Mouse (Mus musculus): ENCODE measurements around the gene Klhl11. TPM values are rescaled to one million over a fixed set of nuclear protein-coding genes. Genes with fewer than 3 reads are reported as not detected.

Klhl11 gene
- total and polyA plus RNA-seq, 3 experiments, result 11.5 to 34.7 TPM; not detected in 1

DNA sequence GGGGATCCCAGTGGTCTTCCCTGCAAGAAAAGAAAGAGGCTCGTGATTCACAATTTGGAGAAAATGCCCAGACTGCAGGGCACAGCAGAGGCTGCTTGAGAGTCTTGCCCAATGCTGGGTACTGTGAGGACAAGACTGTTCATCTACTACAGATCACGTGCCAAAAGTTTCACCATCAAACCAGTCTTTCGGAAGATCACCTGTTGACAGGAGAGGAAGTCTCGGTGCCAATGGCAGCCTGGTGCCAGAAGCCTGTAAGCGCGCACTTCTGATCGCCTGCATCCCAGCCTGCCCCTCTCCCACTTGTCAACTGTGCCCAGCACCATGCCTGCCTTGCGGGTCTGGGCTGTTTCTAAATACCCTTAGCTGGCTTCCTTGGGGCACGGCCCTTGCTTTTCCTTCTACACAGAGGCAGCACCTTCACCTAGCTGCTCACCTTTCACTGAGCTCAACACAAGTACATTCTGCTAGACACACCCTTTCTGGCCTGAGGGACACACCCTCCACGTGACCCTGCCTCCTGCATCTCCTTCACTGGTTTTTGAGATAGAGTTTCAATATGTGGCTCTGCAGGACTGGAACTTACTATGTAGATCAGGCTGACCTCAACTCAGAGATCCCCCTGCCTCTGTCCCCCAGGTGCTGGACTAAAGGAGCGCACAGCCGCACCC, 32.6 kb upstream of the Klhl11 start:
- peaks cover 0 to 34% of the 10 kb centered on the region in 2 experiments; a peak in 2 of 4 replicates for H3K36me3 ChIP-seq (ENCODE audit: control insufficient read depth in 1 of 2, insufficient read depth in 2 of 2, low read length in 2 of 2)
- H3K4me3 ChIP-seq (ENCODE audit: control insufficient read depth in 1 of 2, insufficient read depth in 1 of 2, low read depth in 2 of 2, low read length in 2 of 2), result no peak overlapping the region
- no peaks in the 10 kb centered on the region for H3K79me2 ChIP-seq (ENCODE audit: control insufficient read depth, insufficient read depth, low read length, poor library complexity)
- no peaks in the 10 kb centered on the region for H3K9me3 ChIP-seq (replicated peaks; ENCODE audit: insufficient read depth, low read length)
- no peak for DNase-seq (ENCODE audit: low read depth, low spot score)
- no peaks in the 10 kb centered on the region for H3K4me1 ChIP-seq (ENCODE audit: control insufficient read depth in 1 of 2, insufficient read depth in 2 of 2, low read length in 2 of 2)
- no peak overlapping the region for H3K9ac ChIP-seq (ENCODE audit: control insufficient read depth, low read depth, low read length, poor library complexity, severe bottlenecking)
- TF ChIP-seq MAX (IDR thresholded peaks at IDR 0.05; ENCODE audit: low read length) (no peak), HCFC1 (IDR thresholded peaks at IDR 0.05; ENCODE audit: low read depth, low read length) (no peak), UBTF (IDR thresholded peaks at IDR 0.05; ENCODE audit: borderline replicate concordance, insufficient read depth, low read depth, low read length) (no peak), MYB (IDR thresholded peaks at IDR 0.05; ENCODE audit: low read depth, low read length) (no peak), TBP (IDR thresholded peaks at IDR 0.05; ENCODE audit: low read depth, low read length) (no peak), TCF12 (IDR thresholded peaks at IDR 0.05; ENCODE audit: low read depth, low read length) (no peak), ZKSCAN1 (IDR thresholded peaks at IDR 0.05; ENCODE audit: low read depth, low read length) (no peak), KAT2A (conservative IDR thresholded peaks at IDR 0.05; ENCODE audit: low read depth, low read length) (no peak), GABPA (IDR thresholded peaks at IDR 0.05; ENCODE audit: low read depth, low read length) (no peak), USF2 (IDR thresholded peaks at IDR 0.05; ENCODE audit: borderline replicate concordance in 1 of 2, insufficient read depth in 1 of 2, low read depth in 1 of 2, low read length in 2 of 2) (no peak), CHD2 (IDR thresholded peaks at IDR 0.05; ENCODE audit: low read length) (no peak), NRF1 (IDR thresholded peaks at IDR 0.05; ENCODE audit: insufficient read depth, low read depth, low read length, poor library complexity, severe bottlenecking) (no peak), BHLHE40 (IDR thresholded peaks at IDR 0.05; ENCODE audit: borderline replicate concordance, low read depth, low read length) (no peak), MXI1 (IDR thresholded peaks at IDR 0.05; ENCODE audit: low read depth, low read length) (no peak), MAZ (IDR thresholded peaks at IDR 0.05; ENCODE audit: low read depth, low read length) (no peak)
- no peaks in the 10 kb centered on the region for H3K27me3 ChIP-seq (ENCODE audit: control insufficient read depth in 1 of 2, insufficient read depth in 2 of 2, low read length in 2 of 2)
- H3K27ac ChIP-seq (ENCODE audit: control insufficient read depth, low read depth, low read length), result no peak overlapping the region

- no peaks in the 10 kb centered on the region for H3K4me1 ChIP-seq (ENCODE audit: control insufficient read depth in 1 of 2, insufficient read depth in 2 of 2, low read length in 2 of 2)
- TF ChIP-seq E2F4 (IDR thresholded peaks at IDR 0.05; ENCODE audit: borderline replicate concordance, low read depth, low read length) (no peak), KAT2A (conservative IDR thresholded peaks at IDR 0.05; ENCODE audit: low read depth, low read length) (no peak), UBTF (IDR thresholded peaks at IDR 0.05; ENCODE audit: borderline replicate concordance, insufficient read depth, low read depth, low read length) (no peak), ZMIZ1 (IDR thresholded peaks at IDR 0.05; ENCODE audit: low read depth, low read length) (no peak), TAL1 (IDR thresholded peaks at IDR 0.05; ENCODE audit: low read length) (no peak), ZKSCAN1 (IDR thresholded peaks at IDR 0.05; ENCODE audit: low read depth, low read length) (no peak), TBP (IDR thresholded peaks at IDR 0.05; ENCODE audit: low read depth, low read length) (no peak), POLR2AphosphoS5 (IDR thresholded peaks at IDR 0.05; ENCODE audit: borderline replicate concordance, low read depth, low read length) (no peak), JUND (IDR thresholded peaks at IDR 0.05; ENCODE audit: low read depth, low read length) (no peak), NELFE (IDR thresholded peaks at IDR 0.05; ENCODE audit: low read depth, low read length) (no peak), USF1 (IDR thresholded peaks at IDR 0.05; ENCODE audit: low read depth, low read length) (no peak), EP300 (IDR thresholded peaks at IDR 0.05; ENCODE audit: low read depth in 1 of 2, low read length in 2 of 2) (no peak)
- peaks cover 0 to 36% of the 10 kb centered on the region in 2 experiments; a peak in 2 of 4 replicates for H3K36me3 ChIP-seq (ENCODE audit: control insufficient read depth in 1 of 2, insufficient read depth in 2 of 2, low read length in 2 of 2)
- no peaks in the 10 kb centered on the region for H3K27me3 ChIP-seq (ENCODE audit: control insufficient read depth in 1 of 2, insufficient read depth in 2 of 2, low read length in 2 of 2)
- H3K79me2 ChIP-seq (ENCODE audit: control insufficient read depth, insufficient read depth, low read length, poor library complexity), result no peaks in the 10 kb centered on the region
- H3K27ac ChIP-seq (ENCODE audit: control insufficient read depth, low read depth, low read length), result no peak overlapping the region
- H3K4me3 ChIP-seq (ENCODE audit: control insufficient read depth in 1 of 2, insufficient read depth in 1 of 2, low read depth in 2 of 2, low read length in 2 of 2), result no peak overlapping the region
- no peaks in the 10 kb centered on the region for H3K9me3 ChIP-seq (replicated peaks; ENCODE audit: insufficient read depth, low read length)
- peak; percentile 30 for DNase-seq (ENCODE audit: low read depth, low spot score)
- no peak overlapping the region for H3K9ac ChIP-seq (ENCODE audit: control insufficient read depth, low read depth, low read length, poor library complexity, severe bottlenecking)
Measured at GRCm38 (mm10) chr11:100501321-100501720, 28.8 kb upstream of the Klhl11 start.
